Mouse (Mus musculus) lung, embryonic 16.5 days (tissue): Measurements from ENCODE around the gene Olfr804. TPM values are rescaled to one million over a fixed set of nuclear protein-coding genes. Genes with fewer than 3 reads are reported as not detected.

Experiments used
- ATAC-seq: fragments of 200-750 bp; cut with Nextera tagmentation; 2 replicates; pipeline ENCODE4 v1.8.0; 2017; ENCODE audit warnings: low read depth, mild to moderate bottlenecking, moderate library complexity
- H3K27ac ChIP-seq: fragments of 300-500 bp; sonication (generic); 2 replicates; pipeline ENCODE4 v1.5.1; 2014; ENCODE audit warnings: mild to moderate bottlenecking, control low read depth, low read length
- H3K27me3 ChIP-seq: fragments of 300-500 bp; sonication (generic); 2 replicates; pipeline ENCODE4 v1.6.1; 2014; ENCODE audit warnings: low read depth, low read length, mixed read lengths; ENCODE audit not compliant: control insufficient read depth, insufficient read depth
- H3K36me3 ChIP-seq: fragments of 300-500 bp; sonication (generic); 2 replicates; pipeline ENCODE4 v1.6.1; 2014; ENCODE audit warnings: low read length; ENCODE audit not compliant: control insufficient read depth, insufficient read depth
- H3K4me1 ChIP-seq: fragments of 300-500 bp; sonication (generic); replicated peaks from 2 replicates; pipeline ENCODE4 v1.6.1; 2014; ENCODE audit warnings: low read length, mixed read lengths; ENCODE audit not compliant: control insufficient read depth, insufficient read depth
- H3K4me2 ChIP-seq: fragments of 300-500 bp; sonication (generic); 2 replicates; pipeline ENCODE4 v1.6.1; 2014; ENCODE audit warnings: low read depth, low read length, control low read depth
- H3K4me3 ChIP-seq: fragments of 300-500 bp; sonication (generic); 2 replicates; pipeline ENCODE4 v1.5.1; 2014; ENCODE audit warnings: mild to moderate bottlenecking, low read length, control low read depth
- H3K9ac ChIP-seq: fragments of 300-500 bp; sonication (generic); 2 replicates; pipeline ENCODE4 v1.6.1; 2014; ENCODE audit warnings: low read length, control low read depth
- H3K9me3 ChIP-seq: fragments of 300-500 bp; sonication (generic); 2 replicates; pipeline ENCODE4 v1.6.1; 2016; ENCODE audit warnings: low read length; ENCODE audit not compliant: control insufficient read depth
- WGBS: fragments of 180-500 bp; shearing (Covaris S2); extraction: QIAGEN DNeasy Blood & Tissue Kit; methylation state at CpG from one replicate; pipeline ENCODE4 v1.1.7; 2014; 5-methylcytosine and 5-hydroxymethylcytosine counted together
- polyA plus RNA-seq: library from polyadenylated mRNA; unstranded; fragments of >200 nt; fragmentation: Nextera tagmentation; extraction: Ambion mirVana; gene quantifications from 2 replicates; pipeline ENCODE4 v1.2.1, GENCODE M21; 2015

The Olfr804 gene
- not detected in 2 replicates for polyA plus RNA-seq

- no peak within 1 kb of the TSS for H3K27ac ChIP-seq
- no peak within 1 kb of the TSS for H3K4me3 ChIP-seq
- no peak for ATAC-seq
These were observed at the start of gene Olfr804 for GRCm38 (mm10) chr10:129702910-129703309. TSS of gene Olfr804 (plus strand) at chr10:129703210.

GRCm38 (mm10) chr10:129657394-129657793 lies 45.6 kb upstream of the Olfr804 start, which contains the start of gene Olfr800:
TSS of gene Olfr800 (plus strand) at chr10:129657694.
- Histone ChIP-seq H3K27me3 (no peaks in the 10 kb centered on the region), H3K4me3 (no peak within 1 kb of the TSS), H3K9ac (no peak within 1 kb of the TSS), H3K27ac (no peak within 1 kb of the TSS), H3K4me1 (no peaks in the 10 kb centered on the region), H3K36me3 (no peaks in the 10 kb centered on the region), H3K9me3 (no peaks in the 10 kb centered on the region), H3K4me2 (no peak within 1 kb of the TSS)
- no peak for ATAC-seq

More at GRCm38 (mm10) chr10:129702910-129703309, at the start of gene Olfr804:
- Histone ChIP-seq H3K4me1 (no peaks in the 10 kb centered on the region), H3K9ac (no peak within 1 kb of the TSS), H3K4me2 (no peak within 1 kb of the TSS), H3K9me3 (no peaks in the 10 kb centered on the region), H3K27me3 (no peaks in the 10 kb centered on the region), H3K36me3 (no peaks in the 10 kb centered on the region)

- Histone ChIP-seq H3K27ac (no peak within 1 kb of the TSS), H3K27me3 (no peaks in the 10 kb centered on the region), H3K9ac (no peak within 1 kb of the TSS), H3K36me3 (no peaks in the 10 kb centered on the region), H3K9me3 (no peaks in the 10 kb centered on the region), H3K4me1 (no peaks in the 10 kb centered on the region), H3K4me2 (no peak within 1 kb of the TSS), H3K4me3 (no peak within 1 kb of the TSS)
- 56% methylated on average over 1 of the region's 1 CpGs for WGBS
- no peak for ATAC-seq
These were observed 29.2 kb upstream of the Olfr804 start, which contains the start of gene Olfr801 for GRCm38 (mm10) chr10:129673765-129674164. TSS of gene Olfr801 (minus strand) at chr10:129673865.

- ATAC-seq, result no peak
- H3K9me3 ChIP-seq, result no peaks in the 10 kb centered on the region
- no peaks in the 10 kb centered on the region for H3K27me3 ChIP-seq
- H3K9ac ChIP-seq, result no peak within 1 kb of the TSS
- H3K36me3 ChIP-seq, result no peaks in the 10 kb centered on the region
- 28% methylated on average over 1 of the region's 1 CpGs for WGBS
- H3K4me3 ChIP-seq, result no peak within 1 kb of the TSS
- H3K4me2 ChIP-seq, result no peak within 1 kb of the TSS
- no peak within 1 kb of the TSS for H3K27ac ChIP-seq
- no peaks in the 10 kb centered on the region for H3K4me1 ChIP-seq
These were observed 14.9 kb upstream of the Olfr804 start, which contains the start of gene Olfr802 for GRCm38 (mm10) chr10:129688069-129688468. TSS of gene Olfr802 (minus strand) at chr10:129688169.

- H3K4me3 ChIP-seq, result no peak within 1 kb of the TSS
- no peak within 1 kb of the TSS for H3K4me2 ChIP-seq
- no peak within 1 kb of the TSS for H3K27ac ChIP-seq
- H3K27me3 ChIP-seq, result no peaks in the 10 kb centered on the region
- H3K4me1 ChIP-seq, result no peaks in the 10 kb centered on the region
- no peak within 1 kb of the TSS for H3K9ac ChIP-seq
- ATAC-seq, result no peak
- H3K36me3 ChIP-seq, result no peaks in the 10 kb centered on the region
- H3K9me3 ChIP-seq, result no peaks in the 10 kb centered on the region
- 60% methylated on average over 2 of the region's 2 CpGs for WGBS
These were observed 8.8 kb upstream of the Olfr804 start, which contains the start of gene Olfr803 for GRCm38 (mm10) chr10:129694186-129694585. TSS of gene Olfr803 (minus strand) at chr10:129694286.

GRCm38 (mm10) chr10:129729275-129729674 lies 26.3 kb downstream of the Olfr804 start, which contains the start of gene Olfr805:
TSS of gene Olfr805 (minus strand) at chr10:129729375.
- Histone ChIP-seq H3K36me3 (no peaks in the 10 kb centered on the region), H3K4me2 (no peak within 1 kb of the TSS), H3K4me3 (no peak within 1 kb of the TSS), H3K27me3 (no peaks in the 10 kb centered on the region), H3K9me3 (no peaks in the 10 kb centered on the region), H3K4me1 (no peaks in the 10 kb centered on the region), H3K27ac (no peak within 1 kb of the TSS), H3K9ac (no peak within 1 kb of the TSS)
- 96% methylated on average over 2 of the region's 2 CpGs for WGBS
- no peak for ATAC-seq

GRCm38 (mm10) chr10:129741821-129742220 lies 38.8 kb downstream of the Olfr804 start, which contains the start of gene Olfr806:
TSS of gene Olfr806 (minus strand) at chr10:129741921.
- Histone ChIP-seq H3K27me3 (no peaks in the 10 kb centered on the region), H3K4me3 (no peak within 1 kb of the TSS), H3K4me2 (no peak within 1 kb of the TSS), H3K9ac (no peak within 1 kb of the TSS), H3K36me3 (no peaks in the 10 kb centered on the region), H3K4me1 (no peaks in the 10 kb centered on the region), H3K9me3 (no peaks in the 10 kb centered on the region), H3K27ac (no peak within 1 kb of the TSS)
- ATAC-seq, result no peak

- H3K4me1 ChIP-seq, result no peaks in the 10 kb centered on the region
- H3K27ac ChIP-seq, result no peak within 1 kb of the TSS
- no peak for ATAC-seq
- WGBS, result 77% methylated on average over 1 of the region's 1 CpGs
- H3K27me3 ChIP-seq, result no peaks in the 10 kb centered on the region
- no peak within 1 kb of the TSS for H3K4me2 ChIP-seq
- H3K36me3 ChIP-seq, result no peaks in the 10 kb centered on the region
- H3K9ac ChIP-seq, result no peak within 1 kb of the TSS
- no peak within 1 kb of the TSS for H3K4me3 ChIP-seq
- no peaks in the 10 kb centered on the region for H3K9me3 ChIP-seq
These were observed 54.7 kb downstream of the Olfr804 start, which contains the start of gene Olfr807 for GRCm38 (mm10) chr10:129757693-129758092. TSS of gene Olfr807 (minus strand) at chr10:129757793.
